Mouse (Mus musculus): ENCODE data around the gene Cherp.

GRCm38 (mm10) chr8:72470684-72471083 lies 4.3 kb downstream of the Cherp start:
- TF ChIP-seq POLR2A (IDR thresholded peaks at IDR 0.05; ENCODE audit: control insufficient read depth, extremely low read depth, insufficient read depth, low read length, poor library complexity) (no peak), CTCF (IDR thresholded peaks at IDR 0.05; ENCODE audit: borderline replicate concordance, control insufficient read depth, extremely low read depth, insufficient read depth, low read length, poor library complexity) (no peak)
